Mouse (Mus musculus): ENCODE data around the gene Ddx52.

The Ddx52 gene

GRCm38 (mm10) chr11:83941950-83942840 lies at the start of gene Ddx52:
TSS of gene Ddx52 (plus strand) at chr11:83942062.
- peak; percentile 79 for DNase-seq (ENCODE audit: low spot score)

- DNase-seq (ENCODE audit: low spot score) = no peak
Measured at GRCm38 (mm10) chr11:83893325-83893724, 48.5 kb upstream of the Ddx52 start.

DNA sequence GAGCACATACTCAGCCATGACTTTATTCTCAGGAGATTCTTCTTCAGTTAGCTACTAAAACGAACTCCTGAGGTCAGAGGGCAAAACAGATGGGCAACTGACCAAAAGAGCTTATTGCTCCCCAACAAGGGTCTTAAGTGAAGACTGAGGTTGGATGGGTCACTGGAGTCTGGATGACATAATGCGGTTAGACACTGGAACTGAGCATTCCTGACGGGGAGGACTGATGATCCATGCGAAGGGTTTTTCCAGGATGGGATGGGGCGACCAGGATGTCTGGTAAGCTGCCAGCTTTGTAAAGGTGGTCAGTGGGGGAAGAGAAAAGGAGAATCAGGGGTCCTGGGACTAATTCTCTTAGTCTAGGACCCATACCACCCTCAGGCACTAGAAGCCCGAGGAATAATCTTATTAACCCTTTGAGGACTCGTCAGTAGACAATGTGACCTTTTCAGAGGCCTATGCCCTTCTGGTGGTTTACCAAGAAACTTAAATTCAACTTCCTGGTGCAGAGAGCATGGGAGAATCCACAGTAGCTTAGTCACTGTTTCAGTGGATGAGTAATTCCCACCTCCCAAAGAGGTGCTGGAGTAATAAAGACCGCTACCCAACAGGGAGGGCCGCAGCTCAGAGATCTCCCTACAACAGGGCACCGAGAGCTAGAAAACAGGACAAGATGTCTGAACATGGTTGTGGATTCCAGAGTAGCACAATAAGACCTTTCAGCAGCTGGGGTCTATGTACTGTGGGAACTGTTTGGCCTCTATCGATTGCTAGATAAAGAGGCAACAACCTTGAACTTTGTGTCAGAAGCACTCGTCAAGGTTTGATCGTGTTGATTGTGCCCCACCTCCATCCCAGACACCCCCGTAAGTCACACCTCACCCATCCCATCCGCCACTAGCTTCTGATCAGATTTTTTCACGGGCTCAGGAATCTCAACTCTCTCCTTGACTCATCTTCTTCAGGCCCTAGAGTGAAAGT lies 45.1 kb upstream of the Ddx52 start:
- no peak for DNase-seq (ENCODE audit: low spot score)

DNA sequence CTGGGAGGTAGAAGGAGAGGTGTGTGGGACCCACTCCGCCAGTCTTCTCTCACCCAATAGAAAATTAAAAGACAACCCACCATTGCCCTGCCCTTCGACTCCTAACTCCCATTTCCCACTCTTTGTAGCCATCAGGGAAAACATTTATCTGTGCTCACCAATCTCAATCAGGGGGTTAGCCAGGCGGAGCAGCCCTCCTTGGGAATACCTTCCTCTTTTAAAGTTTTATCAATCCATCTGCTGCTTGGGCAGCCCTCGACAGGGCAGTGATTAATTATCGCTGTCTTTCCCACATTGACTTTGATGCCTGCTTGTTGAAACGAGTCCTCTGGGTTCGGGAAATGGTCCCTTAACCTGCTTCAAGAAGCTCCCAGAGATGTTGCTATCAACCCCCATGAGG lies 44.3 kb upstream of the Ddx52 start:
- no peak for DNase-seq (ENCODE audit: low spot score)

DNA sequence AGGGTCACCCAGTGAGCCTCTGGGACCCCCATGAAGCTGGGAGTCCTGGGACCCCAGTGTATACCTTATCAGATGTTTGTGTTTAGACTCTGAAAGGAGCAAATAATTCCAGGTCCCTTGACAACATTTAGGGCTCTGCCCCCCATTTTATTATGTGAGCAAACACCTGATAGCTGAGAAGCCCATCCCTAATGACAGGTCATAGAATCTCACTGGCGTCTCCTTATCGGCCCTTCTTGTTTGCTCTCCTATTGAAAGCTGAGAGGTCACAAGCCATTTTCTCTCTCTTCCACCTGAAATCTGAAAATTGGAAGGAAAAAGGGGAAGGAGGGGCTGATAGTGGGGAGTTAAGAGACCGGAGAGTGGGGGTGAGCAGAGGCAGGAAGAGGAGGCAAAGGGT lies 39.0 kb upstream of the Ddx52 start:
- no peak for DNase-seq (ENCODE audit: low spot score)

- DNase-seq (ENCODE audit: low spot score) = no peak
Measured at GRCm38 (mm10) chr11:83905756-83906155, 36.1 kb upstream of the Ddx52 start.

GRCm38 (mm10) chr11:83908376-83908775 lies 33.5 kb upstream of the Ddx52 start:
- DNase-seq (ENCODE audit: low spot score) = no peak

- DNase-seq (ENCODE audit: low spot score) = no peak
Measured at GRCm38 (mm10) chr11:83913824-83914311, 28.0 kb upstream of the Ddx52 start.

DNA sequence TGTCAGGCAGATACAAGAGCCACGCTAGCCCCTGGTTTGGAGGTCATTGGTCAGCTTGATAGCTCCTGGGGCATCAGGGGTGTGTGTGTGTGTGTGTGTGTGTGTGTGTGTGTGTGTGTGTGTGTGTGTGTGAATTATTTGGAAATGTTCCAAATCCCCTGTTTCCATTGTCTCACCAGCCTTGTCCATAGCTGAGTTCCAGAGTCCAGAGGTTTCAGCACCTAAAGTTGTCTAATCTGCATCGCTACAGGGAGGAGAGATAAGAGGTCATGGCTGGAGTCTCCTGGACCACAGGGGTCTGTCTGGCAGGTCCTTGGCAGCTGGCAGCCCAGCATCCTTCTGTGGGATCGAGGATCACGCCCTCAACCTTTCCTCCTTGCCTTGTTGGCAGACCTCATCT lies 27.4 kb upstream of the Ddx52 start:
- DNase-seq (ENCODE audit: low spot score) = no peak

DNA sequence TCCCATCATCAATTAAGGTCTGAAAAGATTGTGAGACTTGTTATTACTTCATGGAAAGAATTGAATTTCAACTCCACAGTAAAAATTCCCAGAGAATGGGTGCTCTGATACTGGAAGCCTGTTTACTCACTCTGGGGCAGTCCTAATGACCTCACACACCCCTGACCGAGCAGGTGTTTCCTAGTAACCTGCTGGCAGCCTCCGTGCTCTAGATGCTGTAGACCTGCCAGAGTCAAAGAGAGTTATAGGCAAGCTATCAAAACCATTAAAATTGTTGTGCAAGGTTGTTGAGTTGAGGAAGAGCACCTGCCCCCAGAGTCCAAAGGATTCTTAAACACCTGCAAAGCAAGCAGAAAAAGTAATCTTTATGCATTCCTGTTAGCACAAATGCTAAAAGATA lies 19.3 kb upstream of the Ddx52 start:
- no peak for DNase-seq (ENCODE audit: low spot score)

- no peak for DNase-seq (ENCODE audit: low spot score)
Measured at GRCm38 (mm10) chr11:83927097-83927496, 14.8 kb upstream of the Ddx52 start.

GRCm38 (mm10) chr11:83932506-83933106 lies 9.3 kb upstream of the Ddx52 start:
- no peak for DNase-seq (ENCODE audit: low spot score)

GRCm38 (mm10) chr11:83933376-83933775 lies 8.5 kb upstream of the Ddx52 start:
- no peak for DNase-seq (ENCODE audit: low spot score)

- DNase-seq (ENCODE audit: low spot score) = peak; percentile 62
Measured at GRCm38 (mm10) chr11:83935986-83936665, 5.7 kb upstream of the Ddx52 start.

DNA sequence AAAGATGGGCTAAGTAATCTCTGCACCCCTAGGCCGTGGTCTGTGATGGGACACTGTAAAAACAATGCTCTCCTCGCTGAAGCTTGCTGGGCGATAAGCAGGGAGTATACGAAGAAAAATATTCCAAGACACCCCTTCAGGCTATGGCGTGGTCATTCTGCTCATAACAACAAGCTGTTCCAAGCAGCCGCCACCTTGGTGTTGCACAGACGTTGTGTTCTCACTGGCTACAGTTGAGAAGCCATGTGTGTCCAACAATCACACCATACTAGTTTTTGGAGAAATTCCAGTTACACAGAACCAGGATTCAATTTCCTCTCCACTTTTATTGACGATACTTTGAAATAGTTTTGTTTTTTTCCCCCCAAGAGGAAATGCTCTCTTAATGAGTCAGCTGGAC lies 3.3 kb upstream of the Ddx52 start:
- no peak for DNase-seq (ENCODE audit: low spot score)

DNA sequence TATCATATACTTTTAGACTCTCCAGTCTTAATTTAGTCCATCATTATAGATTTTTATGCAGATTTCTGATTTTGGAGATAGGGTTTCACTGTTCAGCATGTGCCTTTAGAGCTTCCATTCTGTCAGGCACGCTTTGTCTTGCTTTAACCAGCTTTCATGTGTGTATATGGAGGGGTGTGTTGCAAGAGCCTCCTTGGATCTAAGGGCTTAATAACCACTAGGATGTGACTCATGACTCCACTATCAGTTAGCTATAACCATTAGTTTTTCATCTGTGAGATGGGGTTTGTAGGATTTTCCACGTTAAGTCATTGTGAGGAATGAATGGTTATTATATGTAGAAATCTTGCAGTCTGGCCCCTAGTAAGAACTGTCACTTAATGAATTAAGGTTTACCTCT lies 15.0 kb downstream of the Ddx52 start:
- DNase-seq (ENCODE audit: low spot score) = no peak

- no peak for DNase-seq (ENCODE audit: low spot score)
Measured at GRCm38 (mm10) chr11:83961983-83962382, 20.1 kb downstream of the Ddx52 start.

DNA sequence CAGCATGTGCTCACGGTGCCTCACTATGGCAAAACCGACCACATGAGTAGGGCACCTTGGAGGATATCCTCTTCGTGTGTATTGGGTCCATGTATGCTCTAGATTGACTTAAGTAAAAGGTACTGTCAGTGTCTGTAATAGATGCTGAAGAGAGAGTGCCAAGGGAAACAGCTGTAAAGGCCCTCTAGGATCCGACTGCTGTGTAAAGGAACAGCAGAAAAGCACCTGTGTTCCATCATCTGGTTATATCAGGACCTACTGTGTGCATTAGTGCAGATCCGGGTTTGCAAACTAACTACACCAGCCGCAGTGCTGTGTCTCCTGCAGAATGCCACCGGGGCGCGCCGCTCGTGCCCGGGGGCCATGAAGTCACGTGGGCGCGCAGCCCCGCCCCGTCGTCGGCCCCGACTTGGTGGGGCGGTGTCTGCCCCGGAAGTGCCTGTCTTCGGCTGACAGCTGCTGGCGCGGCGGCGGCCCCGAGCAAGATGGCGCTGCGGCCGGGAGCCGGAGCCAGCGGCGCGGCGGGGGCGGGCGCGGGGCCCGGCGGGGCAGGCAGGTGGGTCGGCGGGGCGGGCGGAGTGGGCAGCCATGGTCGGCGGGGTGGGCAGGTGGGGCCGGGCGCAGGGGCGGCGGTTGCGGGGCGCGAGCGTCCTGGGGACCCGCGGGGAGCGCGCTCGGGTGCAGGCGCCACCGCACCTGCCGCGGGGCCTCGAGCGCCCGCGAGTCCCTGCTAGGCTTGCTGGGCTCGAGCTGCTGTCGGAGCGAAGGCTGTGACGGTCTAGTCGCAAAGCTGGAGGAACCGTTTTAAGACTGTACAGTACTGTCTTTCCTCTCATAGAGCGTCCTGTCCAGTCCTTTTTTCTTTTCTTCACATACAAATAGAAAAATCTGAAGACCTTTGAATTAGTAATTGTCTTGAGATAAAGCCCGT lies 22.4 kb downstream of the Ddx52 start, which contains the start of gene Synrg:
TSS of gene Synrg (plus strand) at position 438 of the 931 bp plus-strand sequence.
- DNase-seq (ENCODE audit: low spot score) = peak; percentile 83

DNA sequence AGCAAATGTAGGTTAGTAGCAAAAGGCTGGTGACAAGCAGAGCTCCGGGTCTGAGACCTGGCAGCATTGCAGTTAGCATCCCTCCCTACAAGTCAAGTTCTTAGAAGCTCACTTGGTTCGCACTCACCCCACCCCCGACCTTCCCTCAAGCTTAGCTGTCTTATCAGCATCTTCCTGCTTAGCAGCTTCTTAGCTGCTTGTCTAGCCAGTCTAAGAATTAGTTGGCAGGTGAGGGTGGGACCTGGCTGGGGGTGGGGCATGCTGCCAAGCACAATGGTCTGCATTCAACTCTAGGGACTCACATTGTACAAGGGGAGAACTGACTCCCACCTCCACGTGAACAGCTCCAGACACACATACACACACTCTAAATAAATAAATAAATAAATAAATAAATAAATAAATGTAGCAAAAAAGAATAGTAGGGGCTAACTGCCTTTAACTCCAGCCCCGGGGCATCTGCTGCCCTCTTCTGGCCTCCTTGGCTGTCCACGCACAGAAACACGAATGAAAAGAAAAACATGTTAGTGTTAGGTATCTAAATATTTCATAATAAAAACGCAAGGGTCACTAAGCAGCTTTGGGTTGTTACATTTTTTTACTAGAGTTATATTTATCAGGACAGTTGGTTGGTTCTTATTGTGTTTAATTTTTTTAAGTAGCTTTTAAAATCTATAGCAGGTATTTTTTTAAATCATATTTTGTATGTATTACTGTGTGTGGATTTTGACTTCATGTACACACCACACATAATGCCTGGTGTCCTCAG lies 25.8 kb downstream of the Ddx52 start:
- no peak for DNase-seq (ENCODE audit: low spot score)

DNA sequence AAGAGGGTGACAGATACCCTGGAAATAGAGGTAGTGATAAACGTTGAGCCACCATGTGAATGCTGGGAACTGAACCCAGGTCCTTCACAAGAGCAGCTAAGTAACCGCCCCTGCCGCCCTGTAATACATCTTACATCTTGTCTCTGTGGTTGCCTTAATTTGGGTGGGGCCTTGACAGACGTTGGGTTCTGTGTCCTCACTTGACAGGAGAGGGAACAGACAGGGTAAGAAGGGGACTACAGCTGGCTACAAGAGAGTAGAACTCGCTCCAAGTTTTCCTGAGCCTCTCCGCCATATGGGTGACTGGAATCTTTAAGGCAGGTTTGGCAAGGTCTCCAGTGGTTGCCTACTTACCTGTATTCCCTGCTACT lies 26.3 kb downstream of the Ddx52 start:
- no peak for DNase-seq (ENCODE audit: low spot score)
